Mouse (Mus musculus) stomach, postnatal 0 days (tissue): ENCODE results near the gene Git2.

ENCODE experiments used
- CTCF ChIP-seq: IDR thresholded peaks from 2 replicates; pipeline ENCODE4 v1.5.1; 2016; ENCODE audit warnings: antibody characterized with exemption, low read depth, mild to moderate bottlenecking, moderate library complexity
- EP300 ChIP-seq: optimal IDR thresholded peaks from 2 replicates; pipeline ENCODE3; 2016; ENCODE audit warnings: antibody characterized with exemption

GRCm38 (mm10) chr5:114730129-114730528 lies 45.2 kb downstream of the Git2 start:
- no peak for TF ChIP-seq CTCF
- TF ChIP-seq EP300 = no peak
